Mouse (Mus musculus) inflammation-experienced regulatory T-cells, adult 6 months (primary cell): ENCODE measurements around the gene Zfp991. TPM values are rescaled to one million over a fixed set of nuclear protein-coding genes. Genes with fewer than 3 reads are reported as not detected.
"Not testable (repeated sequence)": the region's sequence is repeated elsewhere in the genome, so short reads cannot be mapped to it uniquely, and the experiment has no call there.

ENCODE experiments used
- ATAC-seq: one replicate; pipeline ENCODE4 v1.8.0; 2017
- polyA plus RNA-seq, 3 experiments: library from polyadenylated mRNA; unstranded; fragments of 100-300 nt; shearing (Covaris generic); gene quantifications; one replicate each; pipeline ENCODE4 v1.2.1; 2017

Gene Zfp991
- polyA plus RNA-seq, 3 experiments from 2014 or later: 4.6 to 11.1 (median 7.9) TPM

DNA sequence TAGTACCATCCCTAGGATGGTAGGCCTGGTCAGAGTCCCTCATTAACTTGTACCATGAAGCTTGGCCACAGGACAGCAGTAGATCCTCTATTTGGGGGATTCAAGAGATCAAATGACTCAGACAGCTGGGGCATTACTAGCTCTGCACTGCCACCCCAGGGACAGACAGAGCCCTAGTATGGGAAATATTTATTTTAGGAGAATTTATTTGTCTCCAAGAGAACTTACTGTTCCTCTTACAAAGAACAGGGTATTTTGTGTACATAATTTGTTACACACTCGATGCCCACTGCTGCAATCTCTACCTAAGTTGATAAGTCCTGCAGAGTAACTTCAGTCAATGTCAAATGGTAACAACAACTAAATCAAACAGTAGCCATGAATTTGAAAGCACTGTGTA is 55.0 kb downstream of the Zfp991 start:
- ATAC-seq: peak; percentile 28

DNA sequence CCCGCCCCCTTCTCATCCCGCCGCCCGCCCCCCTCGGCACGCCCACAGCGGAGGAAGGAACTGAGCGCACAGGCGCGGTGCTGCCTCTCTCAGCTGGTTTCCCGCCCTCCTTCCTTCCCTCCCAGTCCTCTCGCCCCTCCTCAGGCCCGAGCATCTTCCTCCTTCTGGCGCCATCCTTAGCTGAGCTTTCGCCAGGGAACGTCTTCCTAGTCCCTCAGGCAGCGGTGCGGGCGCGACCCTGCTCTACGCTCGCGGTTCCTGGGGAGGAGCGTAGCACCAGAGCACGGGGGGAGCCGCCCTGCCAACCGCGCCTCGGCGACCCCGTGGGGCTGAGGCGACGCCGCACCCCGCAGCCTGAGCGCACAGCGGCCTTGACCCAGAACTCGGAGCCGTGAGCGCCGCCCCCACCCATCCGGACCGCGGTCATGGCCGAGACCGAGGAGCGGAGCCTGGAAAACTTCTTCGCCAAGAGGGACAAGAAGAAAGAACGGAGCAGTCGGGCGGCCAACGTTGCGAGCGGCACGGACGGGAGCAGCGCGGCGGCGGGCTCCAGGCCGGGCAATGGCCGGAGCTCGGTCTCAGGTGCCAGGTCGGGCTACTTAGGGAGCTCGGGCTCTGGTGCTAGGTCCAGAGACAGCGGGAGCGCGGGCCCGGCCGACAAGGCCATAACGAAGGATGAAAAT is 55.6 kb downstream of the Zfp991 start:
- not testable (repeated sequence) for ATAC-seq

GRCm38 (mm10) chr4:147195186-147195585 is 63.3 kb downstream of the Zfp991 start:
- not testable (repeated sequence) for ATAC-seq

- not testable (repeated sequence) for ATAC-seq
Observed at GRCm38 (mm10) chr4:147197210-147197609, 65.4 kb downstream of the Zfp991 start.

DNA sequence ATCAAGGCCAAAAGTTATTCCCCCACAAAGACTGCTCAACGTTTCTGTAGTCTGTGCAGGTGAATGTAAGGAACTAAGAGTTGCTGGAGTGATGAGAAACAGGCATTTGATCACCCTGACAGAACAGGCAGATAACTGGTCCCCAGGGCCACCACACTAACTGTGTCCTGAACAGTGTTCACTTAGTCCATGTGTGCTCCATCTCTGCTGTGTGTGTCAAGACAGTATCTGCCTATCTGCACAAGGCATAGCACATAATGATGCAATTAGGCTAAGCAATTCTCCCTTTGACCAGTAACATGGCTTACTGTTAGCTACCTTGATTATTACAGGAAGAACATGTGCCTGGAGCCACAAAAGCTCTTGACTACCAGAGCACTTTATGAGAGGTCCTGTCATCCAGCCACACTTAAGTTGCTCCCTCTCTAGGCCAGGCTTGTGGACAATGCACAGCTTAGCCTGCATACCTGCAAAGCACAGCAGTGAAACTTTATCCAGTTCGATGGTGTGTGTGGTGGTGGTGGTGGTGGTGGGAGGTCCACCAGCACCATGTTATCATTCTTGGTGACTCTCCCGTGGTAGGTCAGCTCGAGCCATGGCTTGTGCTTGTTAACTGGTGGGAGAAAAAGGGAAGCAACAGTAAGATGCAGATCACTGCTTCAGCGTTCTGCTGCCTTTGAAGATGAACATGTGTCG is 67.4 kb downstream of the Zfp991 start:
- not testable (repeated sequence) for ATAC-seq

DNA sequence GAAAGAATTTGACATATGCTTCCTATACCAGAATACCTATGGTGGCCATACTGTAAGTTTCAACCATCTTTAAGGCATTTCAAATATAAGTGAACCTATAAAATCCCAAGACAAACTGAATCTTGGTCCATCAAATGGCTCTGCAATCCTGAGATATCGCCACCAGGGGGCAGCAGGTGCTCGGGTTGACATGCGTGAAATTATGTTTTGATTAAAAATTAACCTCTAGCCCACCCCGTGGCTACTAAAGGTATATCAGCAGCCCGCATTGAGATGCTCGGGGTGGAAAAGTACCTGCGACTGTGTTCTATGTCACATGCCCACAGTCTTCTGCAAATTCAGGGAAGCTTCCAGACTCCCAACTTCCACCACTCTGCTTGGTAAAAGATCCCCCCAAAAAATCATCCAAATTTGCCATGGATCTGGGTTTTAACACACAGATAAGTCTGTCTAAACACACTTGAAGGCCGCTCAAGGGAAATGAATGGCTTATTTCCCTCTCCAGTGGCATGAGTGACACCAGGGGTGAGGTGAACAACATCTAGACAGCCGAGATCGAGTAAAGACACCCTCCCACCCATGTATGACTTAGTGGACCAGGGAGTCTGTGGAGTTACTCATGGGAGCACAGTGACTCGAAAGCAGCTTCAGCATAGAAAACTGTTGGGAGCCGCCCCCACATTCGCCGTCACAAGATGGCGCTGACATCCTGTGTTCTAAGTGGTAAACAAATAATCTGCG is 70.3 kb downstream of the Zfp991 start:
- not testable (repeated sequence) for ATAC-seq

DNA sequence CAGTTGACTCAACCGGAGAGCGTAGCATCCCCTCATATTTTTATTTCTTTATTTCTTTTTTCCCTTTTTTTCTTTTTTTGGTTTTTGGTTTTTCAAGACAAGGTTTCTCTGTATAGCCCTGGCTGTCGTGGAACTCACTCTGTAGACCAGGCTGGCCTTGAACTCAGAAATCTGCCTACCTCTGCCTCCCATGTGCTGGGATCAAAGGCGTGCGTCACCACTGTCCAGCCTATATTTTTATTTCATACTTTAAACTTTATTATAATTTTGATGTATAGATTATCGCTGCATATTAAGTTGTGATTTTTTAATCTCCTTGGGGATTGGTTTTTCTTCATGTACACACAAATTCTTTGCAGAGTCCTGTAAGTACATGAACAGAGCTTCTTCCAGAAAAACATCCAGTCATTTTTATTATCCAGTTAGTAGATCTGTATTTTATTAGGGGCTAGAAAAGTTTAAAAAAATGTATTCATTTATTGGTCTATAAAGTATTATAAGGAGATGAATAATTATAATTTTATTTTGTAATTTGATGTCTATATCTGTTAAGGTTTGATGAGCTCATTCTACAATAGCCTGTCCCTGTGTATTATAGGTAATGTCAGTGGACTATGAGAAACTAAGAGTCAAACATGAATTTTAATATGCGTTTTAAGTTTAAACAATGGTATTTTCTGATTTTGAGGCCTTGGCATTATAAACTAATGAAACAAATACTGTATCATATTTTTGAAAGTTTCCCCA is 80.5 kb downstream of the Zfp991 start:
- not testable (repeated sequence) for ATAC-seq

- ATAC-seq: not testable (repeated sequence)
Observed at GRCm38 (mm10) chr4:147214233-147214632, 82.4 kb downstream of the Zfp991 start.

- ATAC-seq: not testable (repeated sequence)
Observed at GRCm38 (mm10) chr4:147217676-147218075, 85.8 kb downstream of the Zfp991 start.

- not testable (repeated sequence) for ATAC-seq
Observed at GRCm38 (mm10) chr4:147219319-147220070, 87.7 kb downstream of the Zfp991 start.

GRCm38 (mm10) chr4:147220226-147220625 is 88.4 kb downstream of the Zfp991 start:
- ATAC-seq: not testable (repeated sequence)

- ATAC-seq: not testable (repeated sequence)
Observed at GRCm38 (mm10) chr4:147222021-147222420, 90.2 kb downstream of the Zfp991 start.

DNA sequence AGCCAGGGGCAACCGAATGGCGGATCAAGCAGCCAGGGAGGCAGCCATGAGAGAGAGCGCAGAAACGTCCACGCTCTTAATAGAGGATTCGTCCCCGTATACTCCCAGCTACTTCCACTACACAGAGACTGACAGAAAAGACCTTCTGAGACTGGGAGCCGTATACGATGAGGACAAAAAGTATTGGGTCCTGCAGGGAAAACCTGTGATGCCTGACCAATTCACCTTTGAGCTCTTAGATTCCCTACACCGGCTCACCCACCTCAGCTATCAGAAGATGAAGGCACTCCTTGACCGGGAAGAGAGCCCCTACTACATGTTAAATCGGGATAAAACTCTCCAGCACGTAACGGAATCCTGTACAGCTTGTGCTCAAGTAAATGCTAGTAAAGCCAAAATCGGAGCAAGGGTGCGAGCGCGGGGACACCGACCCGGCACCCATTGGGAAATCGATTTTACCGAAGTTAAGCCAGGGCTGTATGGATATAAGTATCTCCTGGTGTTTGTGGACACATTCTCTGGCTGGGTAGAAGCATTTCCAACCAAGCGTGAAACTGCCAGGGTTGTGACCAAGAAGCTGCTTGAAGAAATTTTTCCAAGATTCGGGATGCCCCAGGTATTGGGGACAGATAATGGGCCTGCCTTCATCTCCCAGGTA is 92.1 kb downstream of the Zfp991 start:
- not testable (repeated sequence) for ATAC-seq

GRCm38 (mm10) chr4:147225616-147226015 is 93.8 kb downstream of the Zfp991 start:
- not testable (repeated sequence) for ATAC-seq

GRCm38 (mm10) chr4:147230026-147230425 is 98.2 kb downstream of the Zfp991 start:
- not testable (repeated sequence) for ATAC-seq

Other genes starting within 250 kb of the Zfp991 start
- gene Gm21411, start 222.4 kb upstream of the Zfp991 start, polyA plus RNA-seq: 1 to 10 TPM in 2 of 3 experiments, not detected in 1; 1.5 to 3.6 TPM
- gene Zfp989, start 160.1 kb upstream of the Zfp991 start, polyA plus RNA-seq: 1 to 10 TPM in 1 of 3 experiments, not detected in 2; 2.8 TPM
- gene Rex2, start 110.2 kb upstream of the Zfp991 start, polyA plus RNA-seq: under 1 TPM in 2 of 3 experiments, not detected in 1; 0.18 to 0.46 TPM
- 1 to 10 TPM in 1 of 3 experiments, under 1 TPM in 2; 0.54 to 1.0 (median 0.65) TPM for gene Zfp988, start 173.6 kb downstream of the Zfp991 start, polyA plus RNA-seq
- gene Zfp978, start 229.3 kb downstream of the Zfp991 start, polyA plus RNA-seq: not detected